Mouse (Mus musculus): ENCODE data around the gene Spata31d1a. TPM values are rescaled to one million over a fixed set of nuclear protein-coding genes. Genes with fewer than 3 reads are reported as not detected.
"Not testable (repeated sequence)": the region's sequence is repeated elsewhere in the genome, so short reads cannot be mapped to it uniquely, and the experiment has no call there.

Gene Spata31d1a
- polyA plus RNA-seq, 1 experiment from 2014 or later, result not detected

GRCm38 (mm10) chr13:59741096-59741495 is 31.0 kb upstream of the Spata31d1a start:
- no peak for TF ChIP-seq CTCF (IDR thresholded peaks at IDR 0.05; ENCODE audit: low read depth)
- Histone ChIP-seq H3K4me3 (replicated peaks; ENCODE audit: low read depth, low read length) (no peak overlapping the region), H3K9me3 (replicated peaks; ENCODE audit: low read length) (no peaks in the 10 kb centered on the region), H3K4me2 (ENCODE audit: low read length) (no peak overlapping the region), H3K27ac (no peak overlapping the region), H3K9ac (ENCODE audit: low read depth, low read length) (no peak overlapping the region), H3K27me3 (ENCODE audit: insufficient read depth, low read length) (no peaks in the 10 kb centered on the region), H3K36me3 (ENCODE audit: insufficient read depth, low read length) (no peaks in the 10 kb centered on the region), H3K4me1 (replicated peaks; ENCODE audit: insufficient read depth, low read length) (no peaks in the 10 kb centered on the region)
- 66% methylated on average over 11 of the region's 11 CpGs for WGBS
- DNase-seq (ENCODE audit: low spot score) (no peak), ATAC-seq (replicated peaks; ENCODE audit: low FRiP score, low read depth) (no peak)

- ATAC-seq (replicated peaks; ENCODE audit: low FRiP score, low read depth), result no peak
Observed at GRCm38 (mm10) chr13:59739397-59739796, 29.3 kb upstream of the Spata31d1a start.

GRCm38 (mm10) chr13:59738455-59738854 is 28.3 kb upstream of the Spata31d1a start:
- Histone ChIP-seq H3K4me3 (replicated peaks; ENCODE audit: low read depth, low read length) (no peak overlapping the region), H3K4me1 (replicated peaks; ENCODE audit: insufficient read depth, low read length) (no peaks in the 10 kb centered on the region), H3K4me2 (ENCODE audit: low read length) (no peak overlapping the region), H3K36me3 (ENCODE audit: insufficient read depth, low read length) (no peaks in the 10 kb centered on the region), H3K27me3 (ENCODE audit: insufficient read depth, low read length) (no peaks in the 10 kb centered on the region), H3K9ac (ENCODE audit: low read depth, low read length) (no peak overlapping the region), H3K9me3 (replicated peaks; ENCODE audit: low read length) (no peaks in the 10 kb centered on the region), H3K27ac (no peak overlapping the region)
- no peak for TF ChIP-seq CTCF (IDR thresholded peaks at IDR 0.05; ENCODE audit: low read depth)
- DNase-seq (ENCODE audit: low spot score) (no peak), ATAC-seq (replicated peaks; ENCODE audit: low FRiP score, low read depth) (no peak)
- 79% methylated on average over 2 of the region's 2 CpGs for WGBS

More at GRCm38 (mm10) chr13:59739397-59739796, 29.3 kb upstream of the Spata31d1a start:
- Histone ChIP-seq H3K36me3 (ENCODE audit: insufficient read depth, low read length) (no peaks in the 10 kb centered on the region), H3K4me3 (replicated peaks; ENCODE audit: low read depth, low read length) (no peak overlapping the region), H3K4me1 (replicated peaks; ENCODE audit: insufficient read depth, low read length) (no peaks in the 10 kb centered on the region), H3K4me2 (ENCODE audit: low read length) (no peak overlapping the region), H3K9ac (ENCODE audit: low read depth, low read length) (no peak overlapping the region), H3K27me3 (ENCODE audit: insufficient read depth, low read length) (no peaks in the 10 kb centered on the region), H3K27ac (no peak overlapping the region), H3K9me3 (replicated peaks; ENCODE audit: low read length) (no peaks in the 10 kb centered on the region)
- no peak for TF ChIP-seq CTCF (IDR thresholded peaks at IDR 0.05; ENCODE audit: low read depth)
- WGBS, result 91% methylated on average over 4 of the region's 4 CpGs
- DNase-seq (ENCODE audit: low spot score), result no peak

GRCm38 (mm10) chr13:59735190-59735589 is 25.1 kb upstream of the Spata31d1a start:
- H3K4me2 ChIP-seq (ENCODE audit: low read length), result no peak overlapping the region
- no peaks in the 10 kb centered on the region for H3K4me1 ChIP-seq (replicated peaks; ENCODE audit: insufficient read depth, low read length)
- no peaks in the 10 kb centered on the region for H3K27me3 ChIP-seq (ENCODE audit: insufficient read depth, low read length)
- no peak overlapping the region for H3K27ac ChIP-seq
- DNase-seq (ENCODE audit: low spot score) (peak; percentile 83), ATAC-seq (replicated peaks; ENCODE audit: low FRiP score, low read depth) (no peak; the same call in 1 of the 2 replicates)
- H3K36me3 ChIP-seq (ENCODE audit: insufficient read depth, low read length), result no peaks in the 10 kb centered on the region
- no peak overlapping the region for H3K9ac ChIP-seq (ENCODE audit: low read depth, low read length)
- H3K4me3 ChIP-seq (replicated peaks; ENCODE audit: low read depth, low read length), result no peak overlapping the region
- H3K9me3 ChIP-seq (replicated peaks; ENCODE audit: low read length), result no peaks in the 10 kb centered on the region
- 27% methylated on average over 3 of the region's 3 CpGs for WGBS
- TF ChIP-seq CTCF (IDR thresholded peaks at IDR 0.05; ENCODE audit: low read depth), result peak; percentile 55; the same call in 1 of the 2 replicates

- not testable (repeated sequence) for DNase-seq (ENCODE audit: low spot score); H3K27me3 ChIP-seq (ENCODE audit: insufficient read depth, low read length); H3K9me3 ChIP-seq (replicated peaks; ENCODE audit: low read length); H3K4me1 ChIP-seq (replicated peaks; ENCODE audit: insufficient read depth, low read length); ATAC-seq (replicated peaks; ENCODE audit: low FRiP score, low read depth); H3K4me2 ChIP-seq (ENCODE audit: low read length); H3K4me3 ChIP-seq (replicated peaks; ENCODE audit: low read depth, low read length); H3K36me3 ChIP-seq (ENCODE audit: insufficient read depth, low read length); H3K9ac ChIP-seq (ENCODE audit: low read depth, low read length); H3K27ac ChIP-seq
- 30% methylated on average over 6 of the region's 6 CpGs for WGBS
Observed at GRCm38 (mm10) chr13:59734347-59734746, 24.2 kb upstream of the Spata31d1a start.

- TF ChIP-seq CTCF (IDR thresholded peaks at IDR 0.05; ENCODE audit: low read depth), result no peak
- WGBS, result 91% methylated on average over 2 of the region's 4 CpGs
- no peaks in the 10 kb centered on the region for H3K27me3 ChIP-seq (ENCODE audit: insufficient read depth, low read length)
- no peak overlapping the region for H3K4me3 ChIP-seq (replicated peaks; ENCODE audit: low read depth, low read length)
- no peaks in the 10 kb centered on the region for H3K36me3 ChIP-seq (ENCODE audit: insufficient read depth, low read length)
- no peak overlapping the region for H3K4me2 ChIP-seq (ENCODE audit: low read length)
- DNase-seq (ENCODE audit: low spot score) (no peak), ATAC-seq (replicated peaks; ENCODE audit: low FRiP score, low read depth) (no peak)
- H3K9me3 ChIP-seq (replicated peaks; ENCODE audit: low read length), result no peaks in the 10 kb centered on the region
- no peak overlapping the region for H3K9ac ChIP-seq (ENCODE audit: low read depth, low read length)
- no peaks in the 10 kb centered on the region for H3K4me1 ChIP-seq (replicated peaks; ENCODE audit: insufficient read depth, low read length)
- no peak overlapping the region for H3K27ac ChIP-seq
Observed at GRCm38 (mm10) chr13:59733936-59734335, 23.8 kb upstream of the Spata31d1a start.

- no peaks in the 10 kb centered on the region for H3K9me3 ChIP-seq (replicated peaks; ENCODE audit: low read length)
- whole genome bisulfite sequencing, result 40% methylated on average over 7 of the region's 7 CpGs
Observed at GRCm38 (mm10) chr13:59731652-59732051, 21.5 kb upstream of the Spata31d1a start, which contains the start of gene Spata31d1d. Gene Spata31d1d (minus strand): TSS chr13:59731752.

More at GRCm38 (mm10) chr13:59731652-59732051, 21.5 kb upstream of the Spata31d1a start, which contains the start of gene Spata31d1d:
- Histone ChIP-seq H3K9ac (ENCODE audit: low read depth, low read length) (no peak within 1 kb of the TSS), H3K4me1 (replicated peaks; ENCODE audit: insufficient read depth, low read length) (no peaks in the 10 kb centered on the region), H3K27me3 (ENCODE audit: insufficient read depth, low read length) (no peaks in the 10 kb centered on the region), H3K27ac (no peak within 1 kb of the TSS), H3K36me3 (ENCODE audit: insufficient read depth, low read length) (no peaks in the 10 kb centered on the region), H3K4me2 (ENCODE audit: low read length) (no peak within 1 kb of the TSS), H3K4me3 (replicated peaks; ENCODE audit: low read depth, low read length) (no peak within 1 kb of the TSS)
- no peak for TF ChIP-seq CTCF (IDR thresholded peaks at IDR 0.05; ENCODE audit: low read depth)
- no peak for ATAC-seq (replicated peaks; ENCODE audit: low FRiP score, low read depth)
- DNase-seq (ENCODE audit: low spot score), result no peak

Data from kidney, postnatal 0 days (tissue).